Mouse (Mus musculus) 3T3-L1 (cell line): Measurements from ENCODE around the gene Dmd.

Experiments
- DNase-seq: peaks from one replicate; pipeline ENCODE4 v3.0.0-alpha.2; 2015; ENCODE audit warnings: low read depth, low spot score

The Dmd gene

GRCm38 (mm10) chrX:84364981-84365380 lies 1416.3 kb downstream of the Dmd start:
- DNase-seq: no peak

GRCm38 (mm10) chrX:84435608-84436007 lies 1486.9 kb downstream of the Dmd start:
- no peak for DNase-seq

- DNase-seq: no peak
Observed at GRCm38 (mm10) chrX:84436556-84436955, 1487.9 kb downstream of the Dmd start.

GRCm38 (mm10) chrX:84442996-84443395 lies 1494.3 kb downstream of the Dmd start:
- no peak for DNase-seq

GRCm38 (mm10) chrX:84443985-84444384 lies 1495.3 kb downstream of the Dmd start:
- DNase-seq: no peak

- DNase-seq: no peak
Observed at GRCm38 (mm10) chrX:84444638-84445037, 1496.0 kb downstream of the Dmd start.

GRCm38 (mm10) chrX:84454473-84454872 lies 1505.8 kb downstream of the Dmd start:
- DNase-seq: peak; percentile 32

- no peak for DNase-seq
Observed at GRCm38 (mm10) chrX:84514650-84515366, 1566.1 kb downstream of the Dmd start.

- DNase-seq: no peak
Observed at GRCm38 (mm10) chrX:84551995-84552394, 1603.3 kb downstream of the Dmd start.

GRCm38 (mm10) chrX:84553441-84553840 lies 1604.8 kb downstream of the Dmd start:
- no peak for DNase-seq

GRCm38 (mm10) chrX:84598476-84598875 lies 1649.8 kb downstream of the Dmd start:
- no peak for DNase-seq

- DNase-seq: peak; percentile 1
Observed at GRCm38 (mm10) chrX:84640446-84640845, 1691.8 kb downstream of the Dmd start.

- DNase-seq: no peak
Observed at GRCm38 (mm10) chrX:84747683-84748082, 1799.0 kb downstream of the Dmd start.

- no peak for DNase-seq
Observed at GRCm38 (mm10) chrX:84860012-84860647, 1911.5 kb downstream of the Dmd start.

GRCm38 (mm10) chrX:84873090-84873489 lies 1924.4 kb downstream of the Dmd start:
- no peak for DNase-seq

- no peak for DNase-seq
Observed at GRCm38 (mm10) chrX:84878125-84878524, 1929.5 kb downstream of the Dmd start.

GRCm38 (mm10) chrX:84932715-84933473 lies 1984.2 kb downstream of the Dmd start:
- no peak for DNase-seq

- DNase-seq: no peak
Observed at GRCm38 (mm10) chrX:84960557-84960956, 2011.9 kb downstream of the Dmd start.

GRCm38 (mm10) chrX:84960972-84961371 lies 2012.3 kb downstream of the Dmd start:
- no peak for DNase-seq

- no peak for DNase-seq
Observed at GRCm38 (mm10) chrX:85008304-85008703, 2059.6 kb downstream of the Dmd start.

GRCm38 (mm10) chrX:85041466-85042058 lies 2092.9 kb downstream of the Dmd start:
- DNase-seq: no peak

- DNase-seq: no peak
Observed at GRCm38 (mm10) chrX:85046631-85047030, 2098.0 kb downstream of the Dmd start.
